Mouse (Mus musculus) hindbrain, embryonic 12.5 days (tissue): ENCODE measurements at regions not wholly inside any gene's neighbourhood (a gene's known extent, or its start where the extent isn't known, plus 50 kb on each side); places are given as distances from the start of the nearest gene placed in this dataset.

Experiments used
- ATAC-seq: fragments of 200-750 bp; cut with Nextera tagmentation; 2 replicates; pipeline ENCODE4 v1.8.0; 2017; ENCODE audit warnings: moderate TSS enrichment; ENCODE audit not compliant: low FRiP score
- H3K27ac ChIP-seq: fragments of 300-500 bp; sonication (generic); 2 replicates; pipeline ENCODE4 v1.5.1; 2016; ENCODE audit warnings: mild to moderate bottlenecking
- H3K27me3 ChIP-seq: fragments of 300-500 bp; sonication (generic); 2 replicates; pipeline ENCODE4 v1.6.1; 2016; ENCODE audit warnings: mild to moderate bottlenecking
- H3K36me3 ChIP-seq: fragments of 300-500 bp; sonication (generic); 2 replicates; pipeline ENCODE4 v1.6.1; 2016; ENCODE audit warnings: mild to moderate bottlenecking
- H3K4me1 ChIP-seq: fragments of 300-500 bp; sonication (generic); 2 replicates; pipeline ENCODE4 v1.6.1; 2016
- H3K4me2 ChIP-seq: fragments of 300-500 bp; sonication (generic); replicated peaks from 2 replicates; pipeline ENCODE4 v1.6.1; 2016; ENCODE audit warnings: mild to moderate bottlenecking
- H3K4me3 ChIP-seq: fragments of 300-500 bp; sonication (generic); 2 replicates; pipeline ENCODE4 v1.5.1; 2016; ENCODE audit warnings: mild to moderate bottlenecking
- H3K9ac ChIP-seq: fragments of 300-500 bp; sonication (generic); 2 replicates; pipeline ENCODE4 v1.6.1; 2016; ENCODE audit warnings: mild to moderate bottlenecking, moderate library complexity
- H3K9me3 ChIP-seq: fragments of 300-500 bp; sonication (generic); replicated peaks from 2 replicates; pipeline ENCODE4 v1.6.1; 2016; ENCODE audit warnings: mild to moderate bottlenecking
- WGBS: fragments of 180-500 bp; shearing (Covaris S2); methylation state at CpG from one replicate; pipeline ENCODE4 v1.1.7; 2016; 5-methylcytosine and 5-hydroxymethylcytosine counted together

DNA sequence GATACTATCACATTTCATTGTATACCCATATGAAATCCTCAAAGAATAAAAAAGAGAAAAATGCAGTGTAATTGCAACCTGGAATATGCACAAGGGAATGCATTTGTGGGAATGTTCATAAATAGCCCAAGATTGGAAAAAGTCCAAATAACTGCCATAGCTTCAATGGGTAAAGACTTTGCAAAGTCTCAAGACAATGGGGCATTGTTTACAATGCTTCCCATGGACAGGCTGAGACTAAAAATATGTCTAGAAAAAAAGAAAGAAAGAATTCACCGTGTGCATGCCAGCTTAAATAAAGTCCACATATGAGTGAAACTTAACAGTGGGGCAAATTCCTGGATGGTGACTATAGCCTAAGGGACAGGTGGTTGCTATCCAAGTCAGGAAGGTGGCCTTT lies 210.4 kb upstream of the Sox11 start:
- Histone ChIP-seq H3K9me3 (no peaks in the 10 kb centered on the region), H3K36me3 (no peaks in the 10 kb centered on the region), H3K4me3 (no peak overlapping the region), H3K9ac (no peak overlapping the region), H3K27ac (no peak overlapping the region), H3K4me1 (no peaks in the 10 kb centered on the region), H3K4me2 (no peak overlapping the region), H3K27me3 (no peaks in the 10 kb centered on the region)
- ATAC-seq, result no peak
- WGBS, result 41% methylated on average over 1 of the region's 1 CpGs

- WGBS, result 26% methylated on average over 4 of the region's 4 CpGs
- no peaks in the 10 kb centered on the region for H3K36me3 ChIP-seq
- no peak overlapping the region for H3K4me3 ChIP-seq
- H3K27ac ChIP-seq, result peak overlapping the region; percentile 62; the same call in 1 of the 2 replicates
- no peak overlapping the region for H3K9ac ChIP-seq
- H3K4me1 ChIP-seq, result peaks cover 19% of the 10 kb centered on the region
- no peak overlapping the region for H3K4me2 ChIP-seq
- ATAC-seq, result no peak
- no peaks in the 10 kb centered on the region for H3K27me3 ChIP-seq
- H3K9me3 ChIP-seq, result no peaks in the 10 kb centered on the region
Measured at GRCm38 (mm10) chr12:27538210-27538609, 195.8 kb upstream of the Sox11 start.

DNA sequence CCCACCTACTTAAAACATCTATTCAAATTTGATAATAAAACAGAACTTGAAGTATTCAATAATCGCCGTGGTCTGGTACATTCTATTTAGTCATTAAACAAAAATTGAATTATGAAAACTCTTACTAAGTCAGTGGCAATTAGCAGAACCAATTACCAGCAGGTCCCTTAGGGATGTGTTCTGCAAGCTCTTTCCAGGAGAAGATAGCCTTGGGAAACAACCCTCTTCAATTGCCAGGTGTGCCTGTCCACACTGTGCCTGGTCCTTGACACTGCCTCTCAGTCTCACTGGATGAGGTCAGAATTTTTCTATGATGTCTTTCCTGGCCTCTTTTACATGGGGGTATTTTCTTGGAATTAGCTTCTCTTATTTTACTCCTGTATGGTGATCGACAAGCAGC lies 195.1 kb upstream of the Sox11 start:
- Histone ChIP-seq H3K9ac (no peak overlapping the region), H3K27me3 (no peaks in the 10 kb centered on the region), H3K9me3 (no peaks in the 10 kb centered on the region), H3K27ac (peak overlapping the region; percentile 70), H3K36me3 (no peaks in the 10 kb centered on the region), H3K4me1 (peaks cover 19% of the 10 kb centered on the region), H3K4me2 (no peak overlapping the region), H3K4me3 (no peak overlapping the region)
- 79% methylated on average over 3 of the region's 3 CpGs for WGBS
- peak; percentile 66; the same call in 1 of the 2 replicates for ATAC-seq

- Histone ChIP-seq H3K4me2 (peak overlapping the region; percentile 21), H3K4me3 (no peak overlapping the region), H3K27me3 (no peaks in the 10 kb centered on the region), H3K27ac (peak overlapping the region; percentile 70), H3K36me3 (no peaks in the 10 kb centered on the region), H3K9me3 (no peaks in the 10 kb centered on the region), H3K4me1 (peaks cover 19% of the 10 kb centered on the region), H3K9ac (no peak overlapping the region)
- ATAC-seq, result no peak
- 38% methylated on average over 9 of the region's 9 CpGs for WGBS
Measured at GRCm38 (mm10) chr12:27537017-27537416, 194.6 kb upstream of the Sox11 start.

DNA sequence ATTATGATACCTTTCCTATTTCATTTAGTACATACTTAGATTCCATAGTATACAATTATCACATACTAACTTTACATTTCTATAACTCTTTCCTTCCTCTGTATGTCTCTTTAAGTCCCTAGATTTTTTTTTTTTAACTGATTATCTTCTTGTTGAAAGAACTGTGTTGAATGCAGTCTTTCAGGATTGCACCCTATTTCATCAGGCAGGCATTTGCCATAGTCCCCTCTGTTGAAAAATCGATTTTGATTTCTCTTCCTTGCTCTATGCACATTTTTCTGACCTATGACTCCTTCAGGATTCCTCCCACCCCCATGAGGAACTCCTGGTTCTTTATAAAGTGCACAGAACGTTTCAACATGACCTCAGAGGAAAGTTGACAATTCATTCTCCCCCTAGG lies 183.2 kb upstream of the Sox11 start:
- WGBS, result 45% methylated on average over 2 of the region's 2 CpGs
- Histone ChIP-seq H3K4me3 (no peak overlapping the region), H3K27me3 (no peaks in the 10 kb centered on the region), H3K9ac (no peak overlapping the region), H3K9me3 (no peaks in the 10 kb centered on the region), H3K36me3 (no peaks in the 10 kb centered on the region), H3K4me2 (no peak overlapping the region), H3K4me1 (no peaks in the 10 kb centered on the region), H3K27ac (no peak overlapping the region)
- no peak for ATAC-seq

- no peak overlapping the region for H3K27ac ChIP-seq
- no peak for ATAC-seq
- no peaks in the 10 kb centered on the region for H3K4me1 ChIP-seq
- H3K36me3 ChIP-seq, result no peaks in the 10 kb centered on the region
- 90% methylated on average over 3 of the region's 3 CpGs for WGBS
- no peaks in the 10 kb centered on the region for H3K27me3 ChIP-seq
- H3K9me3 ChIP-seq, result no peaks in the 10 kb centered on the region
- no peak overlapping the region for H3K4me3 ChIP-seq
- H3K9ac ChIP-seq, result no peak overlapping the region
- H3K4me2 ChIP-seq, result no peak overlapping the region
Measured at GRCm38 (mm10) chr12:27513253-27513652, 170.9 kb upstream of the Sox11 start.

DNA sequence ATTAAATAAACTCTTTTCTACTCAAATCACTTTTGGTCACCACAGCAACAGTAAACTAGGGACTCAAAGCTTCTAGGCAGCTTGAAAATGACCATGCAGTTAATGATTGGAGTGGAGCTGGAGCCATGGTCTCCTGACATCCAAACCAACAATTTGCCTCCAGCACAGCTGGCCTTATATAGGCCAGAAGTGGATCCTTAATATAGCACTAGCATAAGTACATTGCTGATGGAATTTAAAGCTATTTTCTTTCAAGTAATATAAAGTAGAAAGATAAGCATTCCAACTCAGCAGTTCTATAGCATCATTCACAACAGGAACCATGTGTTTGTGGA lies 165.8 kb upstream of the Sox11 start:
- Histone ChIP-seq H3K4me1 (peaks cover 7% of the 10 kb centered on the region), H3K36me3 (no peaks in the 10 kb centered on the region), H3K27ac (no peak overlapping the region), H3K4me2 (no peak overlapping the region), H3K9me3 (no peaks in the 10 kb centered on the region), H3K4me3 (no peak overlapping the region), H3K9ac (no peak overlapping the region), H3K27me3 (no peaks in the 10 kb centered on the region)
- ATAC-seq, result no peak

- no peak for ATAC-seq
- Histone ChIP-seq H3K4me3 (no peak overlapping the region), H3K36me3 (no peaks in the 10 kb centered on the region), H3K27ac (no peak overlapping the region), H3K4me2 (no peak overlapping the region), H3K9ac (no peak overlapping the region), H3K4me1 (peaks cover 12% of the 10 kb centered on the region), H3K27me3 (no peaks in the 10 kb centered on the region), H3K9me3 (no peaks in the 10 kb centered on the region)
- WGBS, result 52% methylated on average over 5 of the region's 5 CpGs
Measured at GRCm38 (mm10) chr12:27507523-27508225, 165.3 kb upstream of the Sox11 start.

- Histone ChIP-seq H3K36me3 (no peaks in the 10 kb centered on the region), H3K27me3 (no peaks in the 10 kb centered on the region), H3K9me3 (no peaks in the 10 kb centered on the region), H3K9ac (no peak overlapping the region), H3K4me3 (no peak overlapping the region), H3K4me1 (peaks cover 16% of the 10 kb centered on the region), H3K4me2 (no peak overlapping the region), H3K27ac (0 out of 2 replicates have a peak overlapping the region, but pooled peaks have one; percentile 12)
- WGBS, result 18% methylated on average over 6 of the region's 6 CpGs
- ATAC-seq, result 0 out of 2 replicates have a peak, but pooled peaks have one; percentile 29
Measured at GRCm38 (mm10) chr12:27502716-27503486, 160.5 kb upstream of the Sox11 start.

GRCm38 (mm10) chr12:27500516-27500915 lies 158.1 kb upstream of the Sox11 start:
- Histone ChIP-seq H3K4me3 (no peak overlapping the region), H3K36me3 (no peaks in the 10 kb centered on the region), H3K27me3 (no peaks in the 10 kb centered on the region), H3K9me3 (no peaks in the 10 kb centered on the region), H3K27ac (no peak overlapping the region), H3K4me2 (no peak overlapping the region), H3K9ac (no peak overlapping the region), H3K4me1 (peaks cover 25% of the 10 kb centered on the region)
- WGBS, result 33% methylated on average over 5 of the region's 5 CpGs
- no peak for ATAC-seq

- WGBS, result 51% methylated on average over 2 of the region's 2 CpGs
- H3K36me3 ChIP-seq, result no peaks in the 10 kb centered on the region
- no peak for ATAC-seq
- H3K4me2 ChIP-seq, result no peak overlapping the region
- H3K9ac ChIP-seq, result no peak overlapping the region
- H3K27ac ChIP-seq, result no peak overlapping the region
- peaks cover 23% of the 10 kb centered on the region for H3K4me1 ChIP-seq
- no peaks in the 10 kb centered on the region for H3K9me3 ChIP-seq
- no peaks in the 10 kb centered on the region for H3K27me3 ChIP-seq
- H3K4me3 ChIP-seq, result no peak overlapping the region
Measured at GRCm38 (mm10) chr12:27499276-27499675, 156.9 kb upstream of the Sox11 start.

GRCm38 (mm10) chr12:27496826-27497557 lies 154.6 kb upstream of the Sox11 start:
- H3K9me3 ChIP-seq, result no peaks in the 10 kb centered on the region
- H3K4me1 ChIP-seq, result peaks cover 20% of the 10 kb centered on the region
- WGBS, result 40% methylated on average over 6 of the region's 6 CpGs
- no peak overlapping the region for H3K4me3 ChIP-seq
- H3K36me3 ChIP-seq, result no peaks in the 10 kb centered on the region
- H3K27ac ChIP-seq, result peak overlapping the region; percentile 52
- H3K9ac ChIP-seq, result no peak overlapping the region
- no peak; the same call in 1 of the 2 replicates for ATAC-seq
- H3K27me3 ChIP-seq, result no peaks in the 10 kb centered on the region
- no peak overlapping the region for H3K4me2 ChIP-seq
